Mouse (Mus musculus): ENCODE data around the gene Akap6. TPM values are rescaled to one million over a fixed set of nuclear protein-coding genes. Genes with fewer than 3 reads are reported as not detected.
A peak's percentile ranks its signal among the peaks of the same experiment; 100 is the strongest.

Gene Akap6
- polyA plus RNA-seq, 1 experiment from 2014 or later: 9.7 TPM

DNA sequence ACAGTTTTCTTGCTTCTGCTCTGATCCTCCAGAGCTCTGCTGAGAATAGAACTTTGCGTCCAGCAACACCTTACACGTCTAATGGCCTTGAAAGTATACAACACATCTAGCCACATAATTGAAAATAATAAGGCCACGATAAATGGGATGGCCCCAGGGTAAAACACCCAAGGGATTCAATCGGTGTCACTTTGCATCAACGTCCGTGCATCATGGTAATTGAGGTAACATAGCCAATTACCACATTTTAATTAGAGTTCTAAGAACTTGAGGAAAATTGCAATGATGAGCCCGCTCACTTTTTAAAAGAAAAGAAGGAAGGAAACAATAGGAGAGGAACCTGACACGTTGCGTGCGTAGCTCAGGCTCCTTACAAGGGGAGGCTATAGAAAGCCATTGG lies 413.1 kb downstream of the Akap6 start:
- H3K4me1 ChIP-seq (replicated peaks): no peaks in the 10 kb centered on the region
- H3K27ac ChIP-seq (ENCODE audit: poor library complexity, severe bottlenecking): no peak overlapping the region
- no peaks in the 10 kb centered on the region for H3K9me3 ChIP-seq (replicated peaks)
- no peak for ATAC-seq (ENCODE audit: insufficient number of reproducible peaks, low FRiP score)
- H3K9ac ChIP-seq: no peak overlapping the region
- H3K4me3 ChIP-seq: no peak overlapping the region
- WGBS: 82% methylated on average over 10 of the region's 10 CpGs
- peaks cover 10% of the 10 kb centered on the region for H3K36me3 ChIP-seq
- H3K4me2 ChIP-seq: no peak overlapping the region
- H3K27me3 ChIP-seq (replicated peaks): no peaks in the 10 kb centered on the region

GRCm38 (mm10) chr12:53119352-53119751 lies 420.2 kb downstream of the Akap6 start:
- no peak overlapping the region for H3K4me3 ChIP-seq
- no peak overlapping the region for H3K27ac ChIP-seq (ENCODE audit: poor library complexity, severe bottlenecking)
- WGBS: 51% methylated on average over 4 of the region's 4 CpGs
- ATAC-seq (ENCODE audit: insufficient number of reproducible peaks, low FRiP score): no peak
- H3K9me3 ChIP-seq (replicated peaks): no peaks in the 10 kb centered on the region
- no peak overlapping the region for H3K9ac ChIP-seq
- H3K27me3 ChIP-seq (replicated peaks): no peaks in the 10 kb centered on the region
- H3K36me3 ChIP-seq: peaks cover 10% of the 10 kb centered on the region; the same call in 1 of the 2 replicates
- no peak overlapping the region for H3K4me2 ChIP-seq
- no peaks in the 10 kb centered on the region for H3K4me1 ChIP-seq (replicated peaks)

GRCm38 (mm10) chr12:53124131-53124530 lies 424.9 kb downstream of the Akap6 start:
- H3K4me1 ChIP-seq (replicated peaks): no peaks in the 10 kb centered on the region
- 0 out of 2 replicates have a peak, but pooled peaks cover 3% of the 10 kb centered on the region for H3K36me3 ChIP-seq
- no peaks in the 10 kb centered on the region for H3K27me3 ChIP-seq (replicated peaks)
- no peak for ATAC-seq (ENCODE audit: insufficient number of reproducible peaks, low FRiP score)
- no peaks in the 10 kb centered on the region for H3K9me3 ChIP-seq (replicated peaks)
- WGBS: 65% methylated on average over 7 of the region's 7 CpGs
- no peak overlapping the region for H3K4me2 ChIP-seq
- no peak overlapping the region for H3K9ac ChIP-seq
- no peak overlapping the region; the same call in 1 of the 2 replicates for H3K27ac ChIP-seq (ENCODE audit: poor library complexity, severe bottlenecking)
- no peak overlapping the region for H3K4me3 ChIP-seq

DNA sequence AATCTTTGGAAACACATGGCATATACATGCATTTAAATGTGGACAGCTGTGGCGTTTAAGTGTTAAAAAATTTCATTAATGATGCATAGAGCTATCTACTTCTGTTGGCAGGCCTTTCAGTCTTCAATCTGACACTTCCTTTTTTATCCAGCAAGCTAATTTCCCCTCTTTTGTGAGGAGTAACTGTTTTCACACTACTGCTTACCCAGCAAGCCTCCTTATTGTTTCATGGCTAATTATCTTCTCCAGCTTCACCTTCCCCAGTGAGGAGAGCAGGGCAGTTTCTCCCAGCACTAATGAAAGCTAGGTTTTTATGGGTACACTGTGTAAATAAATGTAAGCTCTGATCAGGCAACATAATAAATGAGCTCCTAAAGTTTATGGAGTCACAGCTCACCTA lies 425.5 kb downstream of the Akap6 start:
- H3K9ac ChIP-seq: no peak overlapping the region
- no peaks in the 10 kb centered on the region for H3K4me1 ChIP-seq (replicated peaks)
- no peak for ATAC-seq (ENCODE audit: insufficient number of reproducible peaks, low FRiP score)
- no peak overlapping the region for H3K4me3 ChIP-seq
- WGBS: 57% methylated on average over 1 of the region's 1 CpGs
- no peaks in the 10 kb centered on the region for H3K27me3 ChIP-seq (replicated peaks)
- 0 out of 2 replicates have a peak, but pooled peaks cover 3% of the 10 kb centered on the region for H3K36me3 ChIP-seq
- H3K27ac ChIP-seq (ENCODE audit: poor library complexity, severe bottlenecking): peak overlapping the region; percentile 38; the same call in 1 of the 2 replicates
- H3K9me3 ChIP-seq (replicated peaks): no peaks in the 10 kb centered on the region
- H3K4me2 ChIP-seq: no peak overlapping the region

GRCm38 (mm10) chr12:53125286-53125685 lies 426.1 kb downstream of the Akap6 start:
- Histone ChIP-seq H3K36me3 (0 out of 2 replicates have a peak, but pooled peaks cover 3% of the 10 kb centered on the region), H3K4me2 (no peak overlapping the region), H3K9me3 (replicated peaks) (no peaks in the 10 kb centered on the region), H3K9ac (no peak overlapping the region), H3K27ac (ENCODE audit: poor library complexity, severe bottlenecking) (peak overlapping the region; percentile 38; the same call in 1 of the 2 replicates), H3K27me3 (replicated peaks) (no peaks in the 10 kb centered on the region), H3K4me1 (replicated peaks) (no peaks in the 10 kb centered on the region), H3K4me3 (no peak overlapping the region)
- 78% methylated on average over 4 of the region's 4 CpGs for WGBS
- no peak for ATAC-seq (ENCODE audit: insufficient number of reproducible peaks, low FRiP score)

DNA sequence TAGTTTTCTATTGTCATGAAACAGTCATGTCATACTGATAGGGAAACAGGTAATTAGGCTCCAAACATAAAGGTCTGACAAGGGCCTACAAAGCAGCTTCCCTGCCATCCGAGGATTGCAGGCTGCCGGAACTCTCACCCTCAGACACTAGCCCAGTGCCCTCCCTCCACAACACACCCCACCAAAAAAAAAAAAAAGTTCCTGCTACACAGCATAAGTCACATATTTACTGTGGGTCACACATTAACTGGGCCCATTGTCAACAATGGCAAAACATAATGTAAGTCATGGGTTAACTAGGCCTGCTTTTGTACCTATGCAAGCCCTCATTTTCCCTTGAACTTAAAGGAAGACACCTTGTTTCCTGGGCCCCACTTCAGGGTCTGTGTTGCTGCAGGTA lies 435.0 kb downstream of the Akap6 start:
- H3K36me3 ChIP-seq: no peaks in the 10 kb centered on the region
- H3K9ac ChIP-seq: no peak overlapping the region
- ATAC-seq (ENCODE audit: insufficient number of reproducible peaks, low FRiP score): no peak
- H3K4me3 ChIP-seq: no peak overlapping the region
- no peaks in the 10 kb centered on the region for H3K4me1 ChIP-seq (replicated peaks)
- H3K9me3 ChIP-seq (replicated peaks): no peaks in the 10 kb centered on the region
- no peaks in the 10 kb centered on the region for H3K27me3 ChIP-seq (replicated peaks)
- 76% methylated on average over 2 of the region's 2 CpGs for WGBS
- no peak overlapping the region for H3K27ac ChIP-seq (ENCODE audit: poor library complexity, severe bottlenecking)
- no peak overlapping the region for H3K4me2 ChIP-seq

- Histone ChIP-seq H3K36me3 (peaks cover 28% of the 10 kb centered on the region), H3K27me3 (replicated peaks) (no peaks in the 10 kb centered on the region), H3K4me3 (no peak overlapping the region), H3K9me3 (replicated peaks) (no peaks in the 10 kb centered on the region), H3K4me2 (no peak overlapping the region), H3K4me1 (replicated peaks) (no peaks in the 10 kb centered on the region), H3K27ac (ENCODE audit: poor library complexity, severe bottlenecking) (no peak overlapping the region), H3K9ac (no peak overlapping the region)
- ATAC-seq (ENCODE audit: insufficient number of reproducible peaks, low FRiP score): no peak
- 82% methylated on average over 3 of the region's 3 CpGs for WGBS
These were observed 438.1 kb downstream of the Akap6 start for GRCm38 (mm10) chr12:53137331-53137730.

DNA sequence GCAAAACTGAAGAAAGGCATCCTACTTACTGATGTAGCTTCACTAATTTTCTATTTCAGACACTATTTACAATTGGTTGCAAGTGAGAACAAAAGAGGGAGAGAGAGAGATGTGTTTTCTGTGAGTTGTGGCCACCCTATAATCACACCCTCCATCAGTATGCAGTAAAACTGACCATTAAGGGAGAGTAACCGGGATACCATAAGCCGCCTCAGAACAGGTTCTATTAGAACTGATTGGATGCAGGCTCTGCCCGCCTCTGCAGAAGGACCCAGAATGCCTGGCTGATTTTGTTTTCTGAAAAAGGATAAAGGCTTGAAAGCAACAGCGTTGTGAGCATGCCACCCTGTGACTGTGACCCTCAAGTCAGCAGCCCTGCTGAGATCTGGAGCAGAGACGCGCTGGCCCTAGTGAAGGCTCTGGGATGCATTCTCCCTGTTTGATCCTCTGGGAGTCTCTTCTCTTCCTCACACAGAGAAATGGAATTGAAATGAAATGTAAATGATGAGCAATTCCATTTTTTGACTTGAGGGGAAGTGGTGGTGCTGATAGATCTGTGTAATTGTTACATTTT lies 445.0 kb downstream of the Akap6 start:
- peaks cover 10% of the 10 kb centered on the region; the same call in 1 of the 2 replicates for H3K4me1 ChIP-seq (replicated peaks)
- H3K27me3 ChIP-seq (replicated peaks): no peaks in the 10 kb centered on the region
- H3K4me3 ChIP-seq: no peak overlapping the region
- H3K27ac ChIP-seq (ENCODE audit: poor library complexity, severe bottlenecking): no peak overlapping the region
- H3K36me3 ChIP-seq: peaks cover 33% of the 10 kb centered on the region
- ATAC-seq (ENCODE audit: insufficient number of reproducible peaks, low FRiP score): no peak
- H3K4me2 ChIP-seq: no peak overlapping the region
- 84% methylated on average over 6 of the region's 6 CpGs for WGBS
- H3K9me3 ChIP-seq (replicated peaks): no peaks in the 10 kb centered on the region
- H3K9ac ChIP-seq: no peak overlapping the region

GRCm38 (mm10) chr12:53144760-53145159 lies 445.6 kb downstream of the Akap6 start:
- 95% methylated on average over 10 of the region's 10 CpGs for WGBS
- H3K36me3 ChIP-seq: peaks cover 36% of the 10 kb centered on the region

GRCm38 (mm10) chr12:53145516-53145915 lies 446.3 kb downstream of the Akap6 start:
- Histone ChIP-seq H3K9ac (no peak overlapping the region), H3K27ac (ENCODE audit: poor library complexity, severe bottlenecking) (no peak overlapping the region), H3K4me2 (no peak overlapping the region), H3K27me3 (replicated peaks) (no peaks in the 10 kb centered on the region), H3K4me3 (no peak overlapping the region), H3K36me3 (peaks cover 34% of the 10 kb centered on the region), H3K4me1 (replicated peaks) (peaks cover 10% of the 10 kb centered on the region; the same call in 1 of the 2 replicates), H3K9me3 (replicated peaks) (no peaks in the 10 kb centered on the region)
- WGBS: 62% methylated on average over 4 of the region's 4 CpGs
- ATAC-seq (ENCODE audit: insufficient number of reproducible peaks, low FRiP score): no peak

More at GRCm38 (mm10) chr12:53144760-53145159, 445.6 kb downstream of the Akap6 start:
- Histone ChIP-seq H3K4me1 (replicated peaks) (peaks cover 10% of the 10 kb centered on the region; the same call in 1 of the 2 replicates), H3K9ac (no peak overlapping the region), H3K27me3 (replicated peaks) (no peaks in the 10 kb centered on the region), H3K4me2 (no peak overlapping the region), H3K27ac (ENCODE audit: poor library complexity, severe bottlenecking) (no peak overlapping the region), H3K9me3 (replicated peaks) (no peaks in the 10 kb centered on the region), H3K4me3 (no peak overlapping the region)
- no peak for ATAC-seq (ENCODE audit: insufficient number of reproducible peaks, low FRiP score)

DNA sequence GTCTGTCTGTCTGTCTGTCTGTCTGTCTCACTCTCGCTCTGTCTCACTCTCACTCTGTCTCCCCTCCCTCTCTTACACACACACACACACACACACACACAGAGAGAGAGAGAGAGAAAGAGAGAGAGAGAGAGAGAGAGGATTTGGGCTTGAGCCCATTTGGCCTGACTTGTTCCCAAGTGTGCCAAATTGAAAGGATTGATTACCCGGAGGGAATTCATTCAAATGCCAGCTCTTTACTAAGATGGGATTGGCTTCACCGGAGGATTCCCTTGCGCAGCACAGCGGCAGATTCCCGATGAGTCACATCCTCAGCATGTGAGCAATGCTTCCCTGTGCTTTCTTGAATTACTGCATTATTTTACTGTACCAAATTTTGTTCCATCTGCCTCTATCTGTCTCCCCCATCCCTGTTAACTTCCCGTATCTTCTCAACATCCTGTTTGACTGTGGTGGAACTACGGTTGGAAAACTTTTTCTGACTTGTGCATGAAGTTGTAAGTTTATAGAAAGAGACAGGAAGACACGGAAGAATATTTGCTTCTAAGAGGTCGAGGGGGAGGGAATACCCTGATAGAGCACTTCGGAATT lies 447.4 kb downstream of the Akap6 start:
- H3K4me2 ChIP-seq: peak overlapping the region; percentile 34
- 48% methylated on average over 11 of the region's 11 CpGs for WGBS

More for the DNA sequence above, 447.4 kb downstream of the Akap6 start:
- Histone ChIP-seq H3K27me3 (replicated peaks) (no peaks in the 10 kb centered on the region), H3K4me1 (replicated peaks) (peaks cover 10% of the 10 kb centered on the region; the same call in 1 of the 2 replicates), H3K9ac (no peak overlapping the region), H3K9me3 (replicated peaks) (no peaks in the 10 kb centered on the region), H3K27ac (ENCODE audit: poor library complexity, severe bottlenecking) (no peak overlapping the region), H3K36me3 (peaks cover 25% of the 10 kb centered on the region), H3K4me3 (no peak overlapping the region)
- ATAC-seq (ENCODE audit: insufficient number of reproducible peaks, low FRiP score): no peak

All from heart, embryonic 12.5 days (tissue).